In genomic region chr5:119542836-119543235, GRCm38 (mm10) we compare ENCODE assay signal across 27 mouse cellular contexts.
DNase-seq lines count a peak whose midpoint lies in the region; TF ChIP-seq lines count a peak whose summit lies in the region.
"Had no signal": no experiment of that assay in that cellular context is flagged by ENCODE, and none has a peak within 500 bp of the region (broad histone marks: within the 10 kb centered on the region; RNA-seq: fewer than 3 reads in every experiment).

No protein-coding gene starts in this region.

- TF ChIP-seq CTCF in gastrocnemius, adult 2 months (IDR thresholded peaks at IDR 0.05) = no peak

- no peak overlapping the region for H3K4me3 ChIP-seq in gastrocnemius, adult 2 months
- H3K4me3 ChIP-seq: embryonic facial prominence, embryonic 13.5 days; forebrain, embryonic 10.5 days; heart, embryonic 12.5 days; hindbrain, embryonic 13.5 days; limb, embryonic 10.5 days; limb, embryonic 15.5 days; midbrain, embryonic 10.5 days; midbrain, embryonic 15.5 days; neural tube, embryonic 15.5 days had no signal

- intact Hi-C loops in gastrocnemius, adult 2 months (cut with DNase I) = no loop called here

- DNase-seq in gastrocnemius, adult 2 months = peak; percentile 23
- DNase-seq in gastrocnemius, adult 18-20 months (ENCODE audit: low spot score) = no peak
- peak; percentile 12 for DNase-seq in lung, postnatal 14 days
- DNase-seq in lung, postnatal 4 days = no peak
- peak; percentile 67 for DNase-seq in adrenal gland, adult 2 months
- DNase-seq in adrenal gland, postnatal 36 days = peak; percentile 63 to 71
- no peak for DNase-seq in right cerebral cortex, postnatal 36 days (ENCODE audit: low spot score in 2 of 2)
- no peak for DNase-seq in right cerebral cortex, adult 18-20 months
- DNase-seq: cerebellum, adult 8-10 months; embryo, embryonic 11 days; gastrocnemius, postnatal 36 days; heart, adult 18-20 months; heart, postnatal 4 days; kidney, adult 8-10 months; kidney, postnatal 4 days; layer of hippocampus, adult 9-11 months; thymus, postnatal 25 days had no signal

- no peak overlapping the region for H3K27ac ChIP-seq in gastrocnemius, adult 2 months
- H3K27ac ChIP-seq: embryonic facial prominence, embryonic 13.5 days; forebrain, embryonic 10.5 days; hindbrain, embryonic 13.5 days; kidney, postnatal 0 days; limb, embryonic 10.5 days; limb, embryonic 15.5 days; midbrain, embryonic 10.5 days; midbrain, embryonic 15.5 days; neural tube, embryonic 15.5 days had no signal

Comparison
In these comparisons a context has a peak if more than half of its experiments do, and no peak if none do; other contexts are left out.
1. DNase-seq: peak in gastrocnemius, adult 2 months (single experiment), lung, postnatal 14 days (single experiment), adrenal gland, adult 2 months (single experiment) and adrenal gland, postnatal 36 days (2 of 2); none in gastrocnemius, adult 18-20 months (single experiment), lung, postnatal 4 days (0 of 2), right cerebral cortex, postnatal 36 days (0 of 2) and right cerebral cortex, adult 18-20 months (single experiment).